8 mouse cellular contexts compared by ENCODE assay signal in genomic region chr5:135632797-135633144, GRCm38 (mm10). TPM values are rescaled to one million over a fixed set of nuclear protein-coding genes. Genes with fewer than 3 reads are reported as not detected.
A peak's percentile ranks its signal among the peaks of the same experiment; 100 is the strongest.
DNase-seq lines count a peak whose midpoint lies in the region; ATAC-seq and TF ChIP-seq lines count a peak whose summit lies in the region.

No protein-coding gene starts in this region.

- TF ChIP-seq CTCF in layer of hippocampus, adult 2 months (conservative IDR thresholded peaks at IDR 0.05): no peak; the same call in 1 of the 2 replicates

- no peaks in the 10 kb centered on the region for H3K9me3 ChIP-seq in embryonic facial prominence, embryonic 11.5 days (replicated peaks; ENCODE audit: control insufficient read depth, low read length)
- H3K9me3 ChIP-seq in intestine, embryonic 15.5 days: no peaks in the 10 kb centered on the region
- H3K9me3 ChIP-seq in neural tube, embryonic 12.5 days: no peaks in the 10 kb centered on the region

- no peaks in the 10 kb centered on the region for H3K4me1 ChIP-seq in embryonic facial prominence, embryonic 11.5 days (ENCODE audit: control insufficient read depth, insufficient read depth, low read length)
- no peaks in the 10 kb centered on the region for H3K4me1 ChIP-seq in intestine, embryonic 15.5 days (replicated peaks)
- H3K4me1 ChIP-seq in neural tube, embryonic 12.5 days: peaks cover 9% of the 10 kb centered on the region

- H3K36me3 ChIP-seq in embryonic facial prominence, embryonic 11.5 days (replicated peaks; ENCODE audit: control insufficient read depth, insufficient read depth, low read depth, low read length): no peaks in the 10 kb centered on the region
- H3K36me3 ChIP-seq in intestine, embryonic 15.5 days: peaks cover 9% of the 10 kb centered on the region
- H3K36me3 ChIP-seq in neural tube, embryonic 12.5 days: peaks cover 27% of the 10 kb centered on the region

- H3K9ac ChIP-seq in embryonic facial prominence, embryonic 11.5 days (replicated peaks; ENCODE audit: low read length): peak overlapping the region; percentile 85
- H3K9ac ChIP-seq in intestine, embryonic 15.5 days: peak overlapping the region; percentile 79
- peak overlapping the region; percentile 81 for H3K9ac ChIP-seq in neural tube, embryonic 12.5 days

- WGBS in embryonic facial prominence, embryonic 11.5 days: under 1% methylated on average over 17 of the region's 21 CpGs
- WGBS in intestine, embryonic 15.5 days: under 1% methylated on average over 21 of the region's 21 CpGs
- WGBS in neural tube, embryonic 12.5 days: 0% methylated on average over 21 of the region's 21 CpGs

- H3K4me3 ChIP-seq in layer of hippocampus, adult 2 months: peak overlapping the region; percentile 91
- peak overlapping the region; percentile 82 for H3K4me3 ChIP-seq in embryonic facial prominence, embryonic 11.5 days (ENCODE audit: low read depth, low read length)
- peak overlapping the region; percentile 93 for H3K4me3 ChIP-seq in intestine, embryonic 15.5 days (replicated peaks)
- peak overlapping the region; percentile 75 for H3K4me3 ChIP-seq in neural tube, embryonic 12.5 days

- peak overlapping the region; percentile 62 for H3K4me2 ChIP-seq in embryonic facial prominence, embryonic 11.5 days (ENCODE audit: low read depth, low read length)
- peak overlapping the region; percentile 77 for H3K4me2 ChIP-seq in intestine, embryonic 15.5 days (replicated peaks)
- peak overlapping the region; percentile 68 for H3K4me2 ChIP-seq in neural tube, embryonic 12.5 days (replicated peaks)

- no peaks in the 10 kb centered on the region for H3K27me3 ChIP-seq in embryonic facial prominence, embryonic 11.5 days (ENCODE audit: control insufficient read depth, insufficient read depth, low read length)
- no peaks in the 10 kb centered on the region for H3K27me3 ChIP-seq in intestine, embryonic 15.5 days (replicated peaks)
- no peaks in the 10 kb centered on the region for H3K27me3 ChIP-seq in neural tube, embryonic 12.5 days (replicated peaks)

- peak in 1 of 2 experiments; percentile 25 for DNase-seq in layer of hippocampus, adult 2 months (ENCODE audit: low spot score in 2 of 2)
- no peak for DNase-seq in layer of hippocampus, postnatal 36 days
- no peak for DNase-seq in embryonic facial prominence, embryonic 11.5 days (ENCODE audit: low spot score)
- DNase-seq in right cerebral cortex, postnatal 10 days (ENCODE audit: low spot score in 2 of 2): no peak
- no peak for DNase-seq in kidney, postnatal 14 days
- no peak for DNase-seq in left cerebral cortex, adult 9 months (ENCODE audit: low spot score in 2 of 2)

- peak; percentile 74 for ATAC-seq in embryonic facial prominence, embryonic 11.5 days (replicated peaks; ENCODE audit: insufficient number of reproducible peaks, low FRiP score, low TSS enrichment, low read depth)
- ATAC-seq in intestine, embryonic 15.5 days: peak; percentile 90
- peak; percentile 83 for ATAC-seq in neural tube, embryonic 12.5 days (ENCODE audit: low FRiP score, low read depth)

- peak overlapping the region; percentile 94 for H3K27ac ChIP-seq in layer of hippocampus, adult 2 months
- H3K27ac ChIP-seq in embryonic facial prominence, embryonic 11.5 days (replicated peaks; ENCODE audit: low read depth, low read length): peak overlapping the region; percentile 52
- H3K27ac ChIP-seq in intestine, embryonic 15.5 days: peak overlapping the region; percentile 87
- peak overlapping the region; percentile 51; the same call in 1 of the 2 replicates for H3K27ac ChIP-seq in neural tube, embryonic 12.5 days

RNA-seq across cellular contexts. Expression of gene Rhbdd2, which starts 0.4 kb away (rescaled TPM):
- total RNA-seq in layer of hippocampus, adult 2 months (2021): 10 to 100 TPM; 86.2 to 86.5 TPM
- total RNA-seq in layer of hippocampus, postnatal 36 days (2021): 10 to 100 TPM; 78.2 to 83.9 TPM
- 43.1 and 46.4 TPM in 2 replicates for polyA plus RNA-seq in embryonic facial prominence, embryonic 11.5 days (2014; fragmentation: Nextera tagmentation; extraction: Ambion mirVana)
- polyA plus RNA-seq in intestine, embryonic 15.5 days (2015; fragmentation: Nextera tagmentation; extraction: Ambion mirVana): 33.9 and 42.3 TPM in 2 replicates
- 64.7 and 71.4 TPM in 2 replicates for polyA plus RNA-seq in neural tube, embryonic 12.5 days (2016; fragmentation: Nextera tagmentation; extraction: Ambion mirVana)

RNA-seq across cellular contexts. Expression of gene Por, which starts 37.1 kb away (rescaled TPM):
- 100 to 1,000 TPM; 103 to 112 TPM for total RNA-seq in layer of hippocampus, adult 2 months (2021)
- total RNA-seq in layer of hippocampus, postnatal 36 days (2021): 100 to 1,000 TPM; 104 to 105 TPM
- polyA plus RNA-seq in embryonic facial prominence, embryonic 11.5 days (2014; fragmentation: Nextera tagmentation; extraction: Ambion mirVana): 62.7 and 63.5 TPM in 2 replicates
- polyA plus RNA-seq in intestine, embryonic 15.5 days (2015; fragmentation: Nextera tagmentation; extraction: Ambion mirVana): 86.0 TPM in 2 replicates
- polyA plus RNA-seq in neural tube, embryonic 12.5 days (2016; fragmentation: Nextera tagmentation; extraction: Ambion mirVana): 112 and 113 TPM in 2 replicates

RNA-seq across cellular contexts. Expression of gene Ccl24, which starts 59.9 kb away (rescaled TPM):
- total RNA-seq in layer of hippocampus, adult 2 months (2021): not detected
- total RNA-seq in layer of hippocampus, postnatal 36 days (2021): not detected
- polyA plus RNA-seq in embryonic facial prominence, embryonic 11.5 days (2014; fragmentation: Nextera tagmentation; extraction: Ambion mirVana): 1.4 and 1.5 TPM in 2 replicates
- polyA plus RNA-seq in intestine, embryonic 15.5 days (2015; fragmentation: Nextera tagmentation; extraction: Ambion mirVana): 19.0 and 22.5 TPM in 2 replicates
- 1.4 and 1.6 TPM in 2 replicates for polyA plus RNA-seq in neural tube, embryonic 12.5 days (2016; fragmentation: Nextera tagmentation; extraction: Ambion mirVana)
